Mouse (Mus musculus): ENCODE results near the gene Lrrc25.
A peak's percentile ranks its signal among the peaks of the same experiment; 100 is the strongest.

Gene Lrrc25

GRCm38 (mm10) chr8:70616645-70617044, 690 bp downstream of the Lrrc25 start:
- DNase-seq (ENCODE audit: low read depth, low spot score) = no peak

GRCm38 (mm10) chr8:70617985-70618384, 2.0 kb downstream of the Lrrc25 start:
- DNase-seq (ENCODE audit: low read depth, low spot score) = no peak

GRCm38 (mm10) chr8:70618888-70619334, 3.0 kb downstream of the Lrrc25 start:
- DNase-seq (ENCODE audit: low read depth, low spot score) = peak; percentile 91

GRCm38 (mm10) chr8:70622220-70622619, 6.3 kb downstream of the Lrrc25 start:
- DNase-seq (ENCODE audit: low read depth, low spot score) = no peak

- peak; percentile 61 for DNase-seq (ENCODE audit: low read depth, low spot score)
Measured at GRCm38 (mm10) chr8:70625104-70625503, 9.1 kb downstream of the Lrrc25 start.

- DNase-seq (ENCODE audit: low read depth, low spot score) = no peak
Measured at GRCm38 (mm10) chr8:70627041-70627440, 11.1 kb downstream of the Lrrc25 start.

GRCm38 (mm10) chr8:70628986-70629490, 13.1 kb downstream of the Lrrc25 start:
- no peak for DNase-seq (ENCODE audit: low read depth, low spot score)

GRCm38 (mm10) chr8:70629574-70630531, 13.9 kb downstream of the Lrrc25 start:
- peak; percentile 97 for DNase-seq (ENCODE audit: low read depth, low spot score)

GRCm38 (mm10) chr8:70630532-70631381, 14.8 kb downstream of the Lrrc25 start:
- DNase-seq (ENCODE audit: low read depth, low spot score) = peak; percentile 98

- peak; percentile 54 for DNase-seq (ENCODE audit: low read depth, low spot score)
Measured at GRCm38 (mm10) chr8:70631436-70631835, 15.5 kb downstream of the Lrrc25 start.

GRCm38 (mm10) chr8:70632346-70632892, 16.5 kb downstream of the Lrrc25 start, which contains the start of gene Gdf15:
TSS of gene Gdf15 (minus strand) at chr8:70632456.
- DNase-seq (ENCODE audit: low read depth, low spot score) = peak; percentile 64

GRCm38 (mm10) chr8:70634066-70634465, 18.1 kb downstream of the Lrrc25 start:
- no peak for DNase-seq (ENCODE audit: low read depth, low spot score)

GRCm38 (mm10) chr8:70635527-70635926, 19.6 kb downstream of the Lrrc25 start:
- no peak for DNase-seq (ENCODE audit: low read depth, low spot score)

GRCm38 (mm10) chr8:70636838-70637237, 20.9 kb downstream of the Lrrc25 start:
- no peak for DNase-seq (ENCODE audit: low read depth, low spot score)

- DNase-seq (ENCODE audit: low read depth, low spot score) = peak; percentile 82
Measured at GRCm38 (mm10) chr8:70638752-70639151, 22.8 kb downstream of the Lrrc25 start.

- no peak for DNase-seq (ENCODE audit: low read depth, low spot score)
Measured at GRCm38 (mm10) chr8:70643019-70643418, 27.1 kb downstream of the Lrrc25 start.

- peak; percentile 95 for DNase-seq (ENCODE audit: low read depth, low spot score)
Measured at GRCm38 (mm10) chr8:70644065-70644464, 28.1 kb downstream of the Lrrc25 start.

- no peak for DNase-seq (ENCODE audit: low read depth, low spot score)
Measured at GRCm38 (mm10) chr8:70645501-70646224, 29.7 kb downstream of the Lrrc25 start.

- no peak for DNase-seq (ENCODE audit: low read depth, low spot score)
Measured at GRCm38 (mm10) chr8:70646369-70646768, 30.4 kb downstream of the Lrrc25 start.

GRCm38 (mm10) chr8:70646775-70647174, 30.8 kb downstream of the Lrrc25 start:
- peak; percentile 84 for DNase-seq (ENCODE audit: low read depth, low spot score)

All from ES-CJ7 (cell line).